Mouse (Mus musculus) MEL-GATA-1-ER (cell line): Measurements from ENCODE around the gene Wdr17.

ENCODE experiments used
- DNase-seq: peaks from one replicate; pipeline ENCODE4 v3.0.0-alpha.2; 2012; ENCODE audit warnings: low read depth; ENCODE audit errors: extremely low read depth

The Wdr17 gene

DNA sequence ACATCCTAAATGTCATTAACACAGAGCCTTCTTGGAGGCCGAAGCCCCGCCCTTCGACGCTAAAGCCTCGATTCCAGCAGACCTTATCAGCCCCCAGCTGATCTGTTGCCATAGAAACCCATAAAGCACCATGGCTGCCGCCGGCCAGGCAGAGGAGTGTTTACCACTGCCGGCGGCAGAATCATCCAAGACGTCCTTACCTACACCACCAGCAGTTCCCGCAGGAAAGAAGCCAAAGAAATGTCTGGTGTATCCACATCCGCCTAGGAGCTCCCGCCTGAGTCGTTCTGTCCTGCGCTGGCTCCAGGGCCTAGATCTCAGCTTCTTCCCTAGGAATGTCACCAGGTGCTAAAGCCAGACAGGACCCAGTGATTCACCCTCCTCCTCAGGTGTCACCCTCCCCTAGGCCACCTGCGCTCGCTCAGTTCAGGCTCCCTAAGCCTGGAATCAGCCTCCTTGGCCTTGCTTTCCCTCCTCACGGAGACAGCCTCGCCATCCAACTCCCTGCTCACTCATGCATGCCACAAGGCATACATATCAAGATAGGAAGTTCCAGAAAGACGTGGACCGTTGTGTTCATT is 286.2 kb downstream of the Wdr17 start, which contains the start of gene Spata4:
TSS of gene Spata4 (plus strand) at position 111 of the 581 bp plus-strand sequence.
- no peak for DNase-seq

GRCm38 (mm10) chr8:54597386-54597785 is 289.6 kb downstream of the Wdr17 start:
- DNase-seq, result no peak

DNA sequence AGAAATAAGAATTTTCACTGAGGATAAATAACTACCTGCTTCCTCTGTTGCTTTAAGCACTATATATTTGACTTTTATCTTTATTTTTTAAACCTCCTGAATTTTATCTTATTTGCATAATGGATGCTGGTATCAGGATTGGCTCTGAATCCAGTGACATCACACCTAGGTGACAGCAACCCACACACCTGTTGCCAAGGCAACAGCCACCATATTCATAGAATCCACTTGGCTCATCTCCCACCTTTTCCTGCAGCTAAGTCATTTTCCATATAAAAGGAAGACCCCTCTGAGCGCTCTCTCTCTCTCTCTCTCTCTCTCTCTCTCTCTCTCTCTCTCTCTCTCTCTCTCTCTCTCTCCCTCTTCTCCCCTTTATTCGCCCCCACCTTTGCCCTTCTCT is 290.0 kb downstream of the Wdr17 start:
- no peak for DNase-seq

DNA sequence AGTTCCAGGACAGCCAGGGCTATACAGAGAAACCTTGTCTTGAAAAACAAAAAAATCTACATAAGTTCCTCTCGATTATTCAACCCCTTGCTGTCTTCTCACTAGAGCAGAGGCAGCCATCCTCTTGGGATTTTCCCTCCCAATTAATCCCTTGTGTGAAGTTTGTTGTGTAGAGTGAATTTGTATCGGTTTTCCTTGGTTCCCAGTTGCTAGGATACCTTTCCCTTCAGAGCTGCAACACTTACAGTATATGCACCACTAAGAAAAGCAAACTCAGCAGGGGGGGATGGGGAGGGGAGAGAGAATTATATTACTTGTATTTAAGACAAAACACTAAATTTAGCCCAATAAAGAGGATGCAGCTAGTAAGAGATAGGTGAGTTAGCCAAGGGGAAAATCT is 290.9 kb downstream of the Wdr17 start:
- DNase-seq, result no peak

DNA sequence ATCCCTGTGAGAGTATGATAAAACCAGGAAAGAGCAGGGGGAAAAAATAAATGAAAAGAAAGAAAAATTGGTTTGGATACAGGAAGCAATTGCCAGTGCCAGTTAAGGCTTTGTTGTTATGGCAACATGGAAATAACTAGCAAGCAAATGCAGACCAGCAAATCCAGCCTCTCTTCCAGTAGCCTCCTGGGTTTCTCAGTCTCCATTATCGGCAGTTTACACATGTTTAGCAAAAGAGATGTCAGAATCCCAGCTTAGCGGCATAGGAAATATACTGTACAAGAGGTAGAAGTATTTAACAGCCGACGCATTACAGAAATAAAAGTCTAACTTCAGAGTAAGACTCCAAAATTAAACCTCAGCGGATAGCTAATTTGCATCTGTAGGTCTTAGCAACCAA is 292.4 kb downstream of the Wdr17 start:
- DNase-seq, result no peak

DNA sequence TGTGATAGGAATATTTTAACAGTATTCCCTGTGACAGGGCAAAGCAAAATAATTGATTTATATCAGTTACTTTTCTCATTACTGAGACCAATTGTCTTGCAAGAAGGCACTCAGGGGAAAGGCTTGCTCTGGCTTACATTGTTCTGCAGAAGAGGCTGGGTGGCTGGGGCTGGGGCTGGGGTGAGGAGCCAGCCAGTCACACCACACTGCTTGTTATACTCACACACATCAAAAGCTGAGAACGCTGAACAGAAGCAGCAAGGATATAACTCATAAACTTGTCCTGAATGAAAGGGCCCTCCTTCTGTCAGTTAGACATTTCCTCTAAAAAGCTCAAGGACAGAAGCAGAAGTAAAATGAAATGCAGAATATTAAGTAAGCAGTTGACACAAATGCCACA is 304.1 kb downstream of the Wdr17 start:
- no peak for DNase-seq

GRCm38 (mm10) chr8:54581436-54581835 is 305.5 kb downstream of the Wdr17 start:
- no peak for DNase-seq
